Mouse (Mus musculus) spleen, postnatal 10 days (tissue): ENCODE data around the gene Rph3a.

Experiments
- DNase-seq, 2 experiments: peaks; one replicate each; pipeline ENCODE4 v3.0.0; 2021 to 2022; ENCODE audit warnings: low spot score in 2 of 2

Gene Rph3a

DNA sequence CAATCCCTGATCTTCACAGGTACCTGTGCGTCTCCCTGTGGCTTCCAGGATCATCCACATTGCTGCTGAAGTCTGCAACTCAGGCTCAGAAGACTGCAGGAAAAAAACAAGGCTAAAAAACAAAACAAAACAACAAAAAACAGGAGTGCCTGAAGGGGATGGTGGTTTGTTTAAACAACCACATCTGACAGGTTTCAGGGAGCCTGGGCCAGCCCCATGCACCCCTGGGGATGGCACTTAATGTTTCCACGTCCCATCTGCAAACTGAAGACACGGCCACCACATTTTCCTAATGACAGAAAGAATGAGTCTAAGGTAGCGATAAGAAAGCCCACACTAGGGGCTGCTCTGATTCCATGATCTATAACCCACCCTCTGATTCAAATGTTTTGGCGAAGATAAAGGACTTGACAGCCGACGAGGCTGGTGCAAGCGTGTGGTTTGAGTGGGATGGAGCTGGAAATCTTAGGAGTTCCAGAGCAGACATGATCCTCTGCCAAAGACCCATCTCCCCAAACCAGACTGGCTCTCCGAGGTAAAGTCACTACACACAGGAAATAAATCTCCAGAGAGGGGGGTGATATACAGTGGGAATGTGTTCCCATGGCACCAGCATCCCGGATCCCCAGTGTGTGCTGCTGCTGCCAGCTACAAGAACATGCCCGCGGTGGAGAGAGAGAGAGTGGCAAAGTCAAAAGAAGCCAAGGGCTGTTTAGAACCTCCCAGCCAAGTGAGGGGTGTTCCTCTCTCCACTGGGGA lies at the start of gene Rph3a:
Gene Rph3a, minus strand, starts transcription at position 282 of the 759 bp plus-strand sequence.
- no peak for DNase-seq

DNA sequence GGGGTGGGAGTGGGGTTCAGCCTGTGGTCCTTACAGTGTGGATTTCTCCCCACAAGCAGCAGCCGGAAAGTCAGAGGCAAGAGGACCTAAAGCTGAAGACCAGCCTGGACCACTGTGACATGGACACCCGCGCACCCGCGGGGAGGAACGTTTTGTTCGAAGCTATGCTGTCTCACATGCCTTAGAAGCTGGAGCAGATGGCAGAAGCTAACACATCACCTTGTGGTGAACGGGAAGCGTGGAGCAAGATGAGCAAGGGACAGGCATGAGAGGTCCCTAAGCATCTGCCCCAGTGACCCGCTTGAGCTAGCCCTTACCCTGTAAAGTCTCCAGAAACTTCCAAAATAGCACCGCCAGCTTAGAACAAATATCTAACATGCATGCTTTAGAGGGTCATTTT lies 48.4 kb upstream of the Rph3a start:
- no peak for DNase-seq

DNA sequence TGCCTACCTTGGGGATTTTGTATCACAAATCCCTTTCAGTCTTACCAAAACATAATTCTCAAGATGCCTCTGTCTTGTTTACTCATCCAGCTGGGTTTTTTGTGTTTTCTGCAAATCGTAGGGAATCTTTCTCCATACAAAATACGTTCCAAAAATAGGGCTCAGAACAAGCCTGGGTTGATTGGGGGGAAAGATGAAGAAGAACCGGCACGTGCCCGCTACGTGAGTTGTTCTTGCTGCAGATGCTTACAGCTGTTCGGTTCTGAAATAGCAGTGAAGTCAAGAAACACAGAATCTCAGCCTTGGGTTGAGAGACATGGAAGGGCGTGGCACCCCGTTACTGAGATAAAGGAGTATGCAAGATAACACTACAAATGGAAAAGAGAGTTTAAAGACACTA lies 44.0 kb upstream of the Rph3a start:
- DNase-seq = no peak

DNA sequence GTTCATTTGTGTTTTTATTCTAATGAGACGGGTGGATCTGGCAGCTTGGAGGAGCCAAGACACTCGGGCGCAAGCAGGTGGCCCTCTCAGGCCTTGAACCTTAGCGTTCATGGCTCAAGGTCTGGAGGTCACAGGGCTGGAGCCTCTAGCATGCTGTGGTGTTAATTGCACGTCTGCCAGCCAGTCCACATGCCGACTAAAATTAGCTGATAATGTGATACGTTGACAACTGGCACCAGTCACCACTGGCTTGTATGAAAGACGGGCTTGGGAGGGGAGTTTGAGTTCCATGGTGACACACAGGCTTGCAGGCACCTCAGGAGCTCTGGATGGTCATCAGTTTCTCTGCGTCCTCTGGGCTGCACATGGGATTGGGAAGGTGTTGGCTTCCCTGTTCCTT lies 31.9 kb upstream of the Rph3a start:
- no peak for DNase-seq

DNA sequence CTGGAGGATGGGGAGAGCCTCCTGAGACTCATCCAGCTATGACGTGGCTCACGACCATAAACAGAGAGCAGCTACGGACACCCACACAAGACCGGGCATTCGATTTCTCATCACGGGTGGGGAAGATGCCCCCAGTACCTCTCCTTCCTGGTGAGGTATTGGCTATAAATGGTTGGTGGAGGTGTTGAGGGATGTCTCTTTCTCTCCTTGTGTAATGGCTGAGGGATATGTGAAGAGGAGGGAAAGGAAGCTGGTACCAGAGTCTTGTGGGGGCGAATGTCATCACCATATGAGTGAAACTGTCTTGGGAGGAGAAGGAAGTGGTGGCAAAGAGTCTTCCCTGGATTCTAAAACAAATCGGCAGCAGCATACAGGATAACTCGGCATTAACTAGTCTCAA lies 29.6 kb upstream of the Rph3a start:
- DNase-seq = no peak

DNA sequence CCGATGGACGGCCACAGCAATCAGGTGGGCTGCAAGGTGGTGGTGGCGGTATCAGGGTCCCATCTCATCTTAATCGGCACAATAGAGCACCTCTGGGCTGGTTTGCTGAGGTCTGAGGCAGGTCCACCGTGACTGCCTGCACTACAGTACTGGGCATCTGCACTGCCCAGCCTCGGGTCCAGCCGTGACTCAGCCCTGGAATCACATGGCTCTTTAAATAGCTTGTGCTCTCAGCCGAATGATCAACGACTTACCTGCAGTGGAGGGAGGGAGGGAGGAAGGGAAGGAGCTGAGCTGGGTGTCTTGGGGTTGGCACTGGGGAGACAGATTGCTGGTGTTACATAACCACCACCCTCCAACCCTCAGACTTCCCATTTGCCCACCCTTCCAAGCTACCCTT lies 20.3 kb upstream of the Rph3a start:
- no peak for DNase-seq

DNA sequence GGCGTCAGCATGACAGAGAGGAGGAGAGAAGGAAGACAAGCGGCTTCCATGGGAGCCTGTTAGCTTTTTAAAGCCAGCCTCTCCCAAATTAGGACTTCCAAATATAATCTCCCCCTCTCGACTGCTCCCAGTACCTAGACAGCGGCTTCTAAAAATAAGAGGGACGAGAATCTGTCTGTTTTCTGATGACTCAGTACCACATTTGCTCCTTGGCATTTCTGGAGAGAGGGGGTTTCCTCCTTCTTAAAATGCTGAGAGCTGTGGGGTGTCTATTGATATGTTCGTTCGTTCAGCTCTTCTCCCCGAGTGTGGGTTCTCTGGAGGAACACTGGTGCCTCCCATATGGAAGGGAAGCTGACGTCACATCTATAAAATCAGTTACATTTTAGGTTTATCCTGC lies 9.6 kb upstream of the Rph3a start:
- DNase-seq = no peak

DNA sequence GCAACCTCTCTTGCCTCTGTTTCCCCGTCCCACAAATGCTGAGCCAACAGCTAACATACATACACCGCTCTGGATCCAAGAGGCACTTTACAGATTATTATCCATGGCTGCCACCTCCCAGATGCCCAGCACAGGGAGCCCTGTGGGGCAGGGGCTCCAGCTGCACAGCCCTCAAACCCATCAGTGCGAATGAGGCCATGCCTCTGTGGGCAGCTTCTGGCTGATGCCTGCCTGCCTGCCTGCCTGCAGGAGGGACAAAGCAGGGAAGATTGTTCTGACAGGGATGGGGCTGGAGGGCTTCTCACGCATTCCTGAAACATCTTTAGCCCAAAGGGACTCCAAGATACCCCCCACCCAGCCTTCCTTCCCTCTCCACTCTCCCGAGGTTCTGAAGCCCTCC lies 7.8 kb upstream of the Rph3a start:
- no peak for DNase-seq

DNA sequence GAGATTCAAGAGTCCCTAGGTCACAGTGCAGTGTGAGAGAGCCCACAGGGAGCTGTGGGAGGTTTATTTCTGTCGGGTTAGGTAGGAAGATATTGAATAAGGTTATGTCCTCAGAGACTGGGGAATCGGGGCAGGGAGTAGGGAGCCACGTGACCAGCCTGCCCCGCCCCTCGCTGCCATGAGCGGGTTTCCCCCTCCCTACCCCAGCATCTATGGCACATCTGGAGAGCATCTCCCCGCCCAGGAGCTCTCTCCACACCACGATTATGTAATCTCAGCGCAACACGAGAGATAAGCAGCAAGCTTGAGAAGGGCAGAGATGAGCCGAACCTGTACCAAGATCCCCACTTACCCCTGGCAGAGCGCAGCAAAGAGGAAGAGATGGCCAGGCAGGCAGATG lies 6.5 kb upstream of the Rph3a start:
- DNase-seq = no peak

DNA sequence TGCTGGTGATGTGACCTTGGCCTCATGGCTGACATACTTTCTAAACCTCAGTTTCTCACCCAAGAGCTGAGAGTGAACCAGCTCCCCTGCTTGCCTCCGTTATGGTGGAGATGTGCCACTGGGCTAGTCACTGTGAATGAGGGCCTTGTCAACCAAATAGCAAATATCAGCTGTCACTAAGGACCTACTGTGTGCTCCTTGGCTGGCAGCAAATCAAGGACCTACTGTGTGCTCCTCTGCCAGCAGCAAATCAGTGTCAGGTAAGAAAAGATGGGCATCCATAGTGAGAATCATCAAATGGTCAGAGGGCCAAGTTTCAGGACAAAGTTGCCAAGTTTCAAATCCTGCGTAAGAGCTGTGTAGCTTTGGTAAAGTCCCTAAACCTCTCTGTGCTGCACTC lies 4.6 kb upstream of the Rph3a start:
- DNase-seq = no peak

DNA sequence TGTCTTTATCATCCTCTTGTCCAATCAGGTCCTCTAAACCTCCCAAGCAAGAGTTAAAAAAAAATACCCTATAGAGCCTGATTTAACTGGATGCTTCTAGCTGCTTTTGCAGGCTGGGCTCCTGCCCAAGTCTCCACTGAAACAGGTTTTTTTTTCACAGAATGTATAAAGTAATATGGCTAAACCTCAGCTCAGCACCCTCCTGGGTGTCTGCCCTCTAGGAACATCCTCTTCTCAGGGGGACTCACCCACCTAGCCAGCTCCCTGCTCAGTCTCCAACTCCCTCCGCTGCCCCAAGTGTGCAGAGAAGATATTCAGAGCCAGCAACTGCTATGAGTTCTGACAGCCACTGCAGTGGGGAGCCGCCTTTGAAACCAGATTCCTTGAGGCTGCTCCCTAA lies 2.1 kb upstream of the Rph3a start:
- no peak for DNase-seq

DNA sequence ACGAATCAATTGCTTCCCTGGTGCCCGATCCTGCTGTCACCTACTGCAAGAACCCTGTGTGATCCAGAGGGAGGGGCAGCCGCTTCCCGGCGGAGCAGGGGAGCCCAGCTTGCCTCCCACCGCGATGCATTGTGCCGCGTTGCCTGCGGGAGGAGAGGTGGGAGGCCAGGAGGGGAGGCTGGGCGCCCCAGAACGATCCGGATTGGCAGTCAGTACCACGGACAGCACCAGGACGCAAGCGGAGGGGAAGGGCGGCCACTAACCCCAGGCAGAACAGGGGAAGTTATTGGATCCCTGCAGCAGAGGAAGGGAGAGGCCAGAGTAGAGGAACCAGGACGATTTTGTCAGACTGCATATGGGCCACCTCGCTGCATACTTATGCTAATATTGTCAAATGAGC lies 486 bp downstream of the Rph3a start:
- DNase-seq = peak; percentile 12 to 54

DNA sequence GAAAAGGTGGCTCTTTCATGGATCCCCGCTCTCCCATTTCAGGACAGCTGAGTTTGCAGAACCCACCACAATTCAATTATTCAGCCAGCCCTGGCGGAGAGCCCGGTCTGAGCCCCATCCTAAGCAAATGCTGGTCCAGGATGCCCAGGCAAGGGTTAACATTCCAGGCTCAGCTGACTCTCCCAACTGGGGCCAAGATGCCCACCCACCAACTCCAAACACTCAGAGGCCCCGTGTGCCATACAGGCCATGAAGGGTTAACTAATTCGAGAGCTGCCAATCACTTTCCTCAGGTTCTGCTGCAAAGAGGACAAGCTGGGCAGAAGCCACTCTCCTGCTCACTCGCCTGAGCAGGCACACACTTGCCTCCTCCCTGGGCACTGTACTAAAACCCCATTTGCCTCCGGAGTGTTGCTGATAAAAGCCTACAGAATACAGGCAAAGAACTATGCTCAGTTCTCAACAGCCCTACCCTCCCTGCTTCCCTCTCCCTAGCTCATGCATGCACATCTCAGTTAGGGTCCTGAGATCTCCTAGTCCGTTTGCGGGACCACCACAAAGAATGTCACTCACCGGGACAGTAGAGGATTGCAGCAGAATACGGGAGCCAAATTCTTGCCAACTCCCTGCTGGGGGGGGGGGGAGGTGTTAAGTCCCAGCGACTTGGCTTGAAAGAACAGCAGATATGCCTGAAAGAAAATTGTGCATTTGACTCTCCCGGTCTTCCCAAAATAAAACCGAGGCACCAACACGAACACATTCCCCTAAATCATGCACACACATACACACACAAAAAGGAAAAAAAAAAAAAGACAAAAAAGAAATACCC lies 1.3 kb downstream of the Rph3a start:
- DNase-seq = no peak

DNA sequence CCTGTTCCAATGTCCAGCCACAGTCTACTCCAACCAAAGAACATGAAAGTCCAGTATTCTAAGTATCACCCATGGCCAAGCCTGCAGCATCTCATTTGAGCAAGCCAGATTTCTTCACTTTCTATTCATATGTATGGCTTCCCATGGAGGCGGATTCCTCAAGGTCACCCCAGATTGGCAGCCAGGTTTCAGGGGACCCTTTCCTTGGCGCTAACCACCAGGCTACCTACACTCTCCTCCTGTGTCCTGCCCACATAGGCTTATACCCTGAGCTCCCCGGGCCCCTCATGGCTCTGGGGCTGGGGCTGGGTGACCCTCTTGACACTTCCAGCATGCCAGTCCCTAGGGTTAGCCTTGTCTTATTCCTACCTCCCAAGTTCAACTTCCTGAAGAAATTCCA lies 2.3 kb downstream of the Rph3a start:
- DNase-seq = no peak

DNA sequence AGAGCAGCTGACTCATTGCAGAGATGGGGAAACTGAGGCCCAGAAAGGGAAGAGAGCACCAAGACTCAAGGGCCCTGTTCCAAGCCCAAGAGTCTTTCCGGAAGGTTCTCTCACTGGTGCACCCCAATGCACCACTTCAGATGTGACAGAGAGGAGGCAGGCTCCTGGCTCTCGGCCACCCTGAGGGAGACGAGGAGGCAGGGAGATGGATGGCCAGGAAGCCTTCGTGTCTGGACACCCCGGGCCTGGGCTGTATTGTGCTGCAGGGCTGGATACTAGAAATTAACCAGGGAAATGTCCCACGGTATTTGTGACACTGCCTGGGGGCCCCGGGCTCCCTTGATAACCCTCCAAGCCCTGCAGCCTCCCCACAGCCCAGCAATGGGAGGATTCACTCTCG lies 2.8 kb downstream of the Rph3a start:
- no peak for DNase-seq

DNA sequence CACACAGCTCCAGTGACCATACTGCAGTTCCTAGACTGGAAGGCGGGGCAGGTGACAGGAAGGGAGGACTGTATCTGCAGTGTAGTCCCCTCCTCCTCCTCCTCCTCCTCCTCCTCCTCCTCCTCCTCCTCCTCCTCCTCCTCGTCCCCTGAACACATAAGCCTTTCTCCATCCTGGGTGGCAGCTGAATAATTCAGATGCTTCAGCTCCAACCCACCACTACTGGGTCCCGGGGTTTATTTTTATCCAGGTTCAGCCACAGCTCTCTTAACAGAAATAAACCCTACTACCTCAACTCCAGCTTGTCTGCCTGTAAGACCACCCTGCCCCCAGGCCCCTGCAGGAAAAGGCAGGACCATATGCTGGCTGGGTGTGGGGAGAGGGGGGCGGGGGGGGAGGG lies 3.7 kb downstream of the Rph3a start:
- DNase-seq = no peak

DNA sequence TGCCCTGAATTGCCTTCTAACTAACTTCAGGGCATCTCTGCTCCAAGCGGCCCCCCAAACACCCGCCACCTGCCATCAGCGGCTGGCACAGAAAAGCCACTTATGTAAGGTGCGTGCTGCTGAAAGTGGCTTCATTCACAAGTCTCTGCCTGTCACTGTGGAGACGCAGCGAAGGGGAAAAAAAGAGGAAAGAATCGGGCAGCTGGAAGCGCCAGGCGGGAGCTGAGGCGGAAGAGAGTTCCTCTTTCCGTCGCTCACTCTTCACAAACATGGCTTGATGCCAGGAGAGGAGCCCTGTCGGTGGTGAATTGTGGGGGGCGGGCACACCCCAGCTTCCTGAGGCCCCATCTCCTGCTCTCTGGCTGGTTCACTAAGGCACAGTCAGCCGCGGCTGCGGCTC lies 6.1 kb downstream of the Rph3a start:
- DNase-seq = no peak

DNA sequence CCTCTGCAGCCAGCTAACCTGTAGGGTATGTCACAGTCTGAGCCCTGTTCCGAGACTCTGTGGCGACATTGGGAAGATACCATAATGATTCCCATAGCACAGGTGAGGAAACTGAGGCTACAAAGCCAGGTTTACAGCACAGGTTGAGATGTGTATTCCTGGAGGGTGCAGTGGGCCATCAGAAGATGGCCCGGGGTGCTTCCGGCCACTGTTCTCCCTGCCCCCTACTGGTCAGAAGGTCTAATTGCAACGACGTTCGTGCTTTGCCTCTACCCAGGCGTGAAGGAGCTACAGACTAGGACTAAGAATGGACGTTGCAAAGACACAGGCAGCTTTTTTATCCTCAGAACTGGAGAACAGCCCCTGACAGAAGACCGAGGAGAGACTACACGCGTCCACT lies 10.3 kb downstream of the Rph3a start:
- no peak for DNase-seq

DNA sequence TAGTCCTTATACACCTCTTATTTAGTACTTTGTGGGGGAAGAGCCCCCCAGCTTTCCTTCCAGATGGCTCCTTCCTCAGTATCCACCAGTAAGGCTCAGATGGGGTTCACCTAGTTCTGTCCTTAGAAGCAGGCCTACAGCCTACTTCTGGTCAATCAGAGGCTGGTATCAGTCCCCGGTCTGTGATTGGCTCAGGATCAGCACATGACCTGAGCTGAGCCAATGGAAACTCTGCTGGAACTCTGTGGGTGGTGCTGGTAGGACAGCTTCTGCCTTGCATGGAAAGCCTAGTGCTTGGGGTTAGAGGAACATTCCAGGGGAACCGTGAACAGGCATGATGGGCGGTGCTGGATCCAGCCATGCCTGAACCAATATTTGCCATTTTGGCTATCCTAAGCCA lies 21.5 kb downstream of the Rph3a start:
- no peak for DNase-seq

DNA sequence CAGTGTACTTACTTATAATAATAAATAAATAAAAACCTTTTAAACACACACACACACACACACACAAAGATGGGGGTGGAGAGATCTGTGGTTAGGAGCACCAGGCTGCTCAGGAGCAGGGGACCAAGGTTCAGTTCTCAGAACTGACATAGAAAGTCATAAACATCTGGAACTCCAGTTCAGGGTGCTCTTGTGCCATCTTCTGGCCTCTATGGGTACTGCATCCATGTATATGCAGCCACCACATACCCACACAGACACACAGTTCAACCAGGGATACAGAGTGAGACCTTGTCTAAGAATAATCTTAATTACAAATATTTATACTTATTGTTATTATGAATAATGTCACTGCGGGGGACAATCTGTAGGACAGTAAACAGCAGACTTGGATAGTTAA lies 26.9 kb downstream of the Rph3a start:
- no peak for DNase-seq

DNA sequence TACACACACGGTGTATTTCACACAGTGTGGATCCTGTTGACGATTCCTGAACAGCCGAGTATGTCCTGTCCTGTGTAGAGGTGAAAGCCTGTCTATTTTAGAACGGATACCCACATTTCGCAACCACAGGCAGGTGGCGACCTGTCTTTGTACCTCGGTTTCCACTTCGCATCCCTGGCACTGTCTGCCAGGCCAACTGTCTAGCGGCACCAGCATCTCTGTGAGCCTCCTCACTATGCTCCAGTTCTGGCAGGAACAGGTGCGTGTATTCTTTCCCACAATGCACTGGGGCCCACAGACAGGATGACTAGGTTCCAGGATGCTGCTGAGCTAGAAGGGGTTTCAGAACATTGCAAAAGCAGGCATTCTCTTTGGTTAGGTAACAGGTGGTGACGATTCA lies 28.7 kb downstream of the Rph3a start:
- DNase-seq = no peak

DNA sequence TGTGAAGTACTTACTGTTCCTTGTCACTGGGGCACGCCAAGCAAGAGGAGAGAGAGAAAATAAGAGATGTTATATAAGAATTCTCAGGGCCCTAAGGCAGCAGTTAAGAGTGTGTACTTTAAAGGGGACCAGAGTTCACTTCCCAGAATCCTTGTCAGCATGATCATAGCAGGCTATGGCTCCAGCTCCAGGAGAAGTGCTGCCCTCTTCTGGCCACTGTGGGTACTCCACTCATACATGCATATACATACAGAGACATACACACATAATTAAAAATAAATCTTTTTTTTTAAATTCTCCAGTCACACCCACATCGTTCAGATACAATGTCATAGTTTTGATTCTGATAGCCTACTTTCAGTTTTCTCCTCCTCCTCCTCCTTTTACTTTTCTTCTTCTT lies 29.8 kb downstream of the Rph3a start:
- no peak for DNase-seq

DNA sequence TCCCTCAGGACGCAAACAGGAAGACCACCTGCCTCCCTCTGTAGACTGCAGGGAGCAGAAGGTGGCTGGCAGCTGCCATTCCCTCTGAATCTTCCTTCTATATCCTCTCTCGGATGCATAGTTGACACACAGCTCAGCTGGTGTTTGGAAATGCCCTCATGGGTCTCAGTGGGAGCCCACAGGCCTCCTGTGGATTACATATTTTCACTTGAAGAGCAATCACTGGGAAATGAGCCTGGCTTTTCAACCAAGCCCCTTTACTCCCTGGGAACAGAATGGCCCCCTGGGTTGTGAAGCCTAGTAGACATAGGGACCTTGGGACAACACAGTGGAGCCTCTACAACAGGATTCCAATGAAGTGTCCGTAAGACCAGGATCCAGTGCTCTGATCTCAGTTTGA lies 33.8 kb downstream of the Rph3a start:
- no peak for DNase-seq

DNA sequence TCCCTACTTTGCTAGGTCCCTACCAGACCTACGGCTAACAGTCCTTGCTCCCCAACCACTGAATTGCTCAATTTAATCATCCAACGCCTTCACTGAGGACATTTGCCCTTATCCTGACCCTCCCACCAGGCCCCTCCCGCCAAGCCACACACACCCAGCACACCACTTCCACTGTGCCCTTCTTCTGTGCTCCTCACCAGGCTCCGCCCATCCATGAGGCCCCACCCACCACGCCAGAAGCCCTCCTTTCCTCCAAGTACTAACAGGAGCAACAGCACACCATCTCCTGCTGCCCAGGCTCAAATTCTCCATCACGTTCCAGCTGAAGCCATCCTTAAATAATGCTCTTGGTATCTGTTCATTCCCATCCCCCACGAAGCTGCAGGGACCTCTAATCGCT lies 35.4 kb downstream of the Rph3a start:
- no peak for DNase-seq
